Mouse (Mus musculus) stomach, embryonic 16.5 days (tissue): ENCODE measurements around the gene Scap. TPM values are rescaled to one million over a fixed set of nuclear protein-coding genes. Genes with fewer than 3 reads are reported as not detected.
"Not testable (repeated sequence)": the region's sequence is repeated elsewhere in the genome, so short reads cannot be mapped to it uniquely, and the experiment has no call there.

Experiments
- ATAC-seq: fragments of 200-750 bp; cut with Nextera tagmentation; 2 replicates; pipeline ENCODE4 v1.8.0; 2017; ENCODE audit warnings: moderate number of reproducible peaks, moderate TSS enrichment; ENCODE audit not compliant: insufficient read depth, low FRiP score
- H3K27ac ChIP-seq: fragments of 300-500 bp; sonication (generic); 2 replicates; pipeline ENCODE4 v1.5.1; 2014; ENCODE audit warnings: low read length
- H3K27me3 ChIP-seq: fragments of 300-500 bp; sonication (generic); 2 replicates; pipeline ENCODE4 v1.6.1; 2014; ENCODE audit warnings: low read length, control low read depth, mixed read lengths; ENCODE audit not compliant: control insufficient read depth, insufficient read depth
- H3K36me3 ChIP-seq: fragments of 300-500 bp; sonication (generic); 2 replicates; pipeline ENCODE4 v1.6.1; 2014; ENCODE audit warnings: low read length; ENCODE audit not compliant: control insufficient read depth, insufficient read depth
- H3K4me1 ChIP-seq: fragments of 300-500 bp; sonication (generic); 2 replicates; pipeline ENCODE4 v1.6.1; 2014; ENCODE audit warnings: low read length, control low read depth, mixed read lengths; ENCODE audit not compliant: control insufficient read depth, insufficient read depth
- H3K4me2 ChIP-seq: fragments of 300-500 bp; sonication (generic); 2 replicates; pipeline ENCODE4 v1.6.1; 2014; ENCODE audit warnings: low read depth, low read length, mixed read lengths
- H3K4me3 ChIP-seq: fragments of 300-500 bp; sonication (generic); replicated peaks from 2 replicates; pipeline ENCODE4 v1.5.1; 2014; ENCODE audit warnings: mild to moderate bottlenecking, low read length
- H3K9ac ChIP-seq: fragments of 300-500 bp; sonication (generic); 2 replicates; pipeline ENCODE4 v1.6.1; 2014; ENCODE audit warnings: low read length
- H3K9me3 ChIP-seq: fragments of 300-500 bp; sonication (generic); replicated peaks from 2 replicates; pipeline ENCODE4 v1.6.1; 2016; ENCODE audit warnings: low read length, control low read depth; ENCODE audit not compliant: control insufficient read depth
- WGBS: fragments of 180-500 bp; shearing (Covaris S2); extraction: QIAGEN DNeasy Blood & Tissue Kit; methylation state at CpG from one replicate; pipeline ENCODE4 v1.1.7; 2014; 5-methylcytosine and 5-hydroxymethylcytosine counted together
- polyA plus RNA-seq: library from polyadenylated mRNA; unstranded; fragments of >200 nt; fragmentation: Nextera tagmentation; extraction: Ambion mirVana; gene quantifications from 2 replicates; pipeline ENCODE4 v1.2.1, GENCODE M21; 2015

The Scap gene
- polyA plus RNA-seq, 1 experiment from 2014 or later: 36.1 TPM

GRCm38 (mm10) chr9:110384369-110384929 lies 51.4 kb downstream of the Scap start:
- Histone ChIP-seq H3K4me2 (no peak overlapping the region), H3K9ac (no peak overlapping the region), H3K4me1 (0 out of 2 replicates have a peak, but pooled peaks cover 3% of the 10 kb centered on the region), H3K4me3 (no peak overlapping the region), H3K27me3 (no peaks in the 10 kb centered on the region), H3K9me3 (no peaks in the 10 kb centered on the region), H3K27ac (no peak overlapping the region), H3K36me3 (peaks cover 20% of the 10 kb centered on the region)
- no peak for ATAC-seq
- 87% methylated on average over 7 of the region's 7 CpGs for WGBS

DNA sequence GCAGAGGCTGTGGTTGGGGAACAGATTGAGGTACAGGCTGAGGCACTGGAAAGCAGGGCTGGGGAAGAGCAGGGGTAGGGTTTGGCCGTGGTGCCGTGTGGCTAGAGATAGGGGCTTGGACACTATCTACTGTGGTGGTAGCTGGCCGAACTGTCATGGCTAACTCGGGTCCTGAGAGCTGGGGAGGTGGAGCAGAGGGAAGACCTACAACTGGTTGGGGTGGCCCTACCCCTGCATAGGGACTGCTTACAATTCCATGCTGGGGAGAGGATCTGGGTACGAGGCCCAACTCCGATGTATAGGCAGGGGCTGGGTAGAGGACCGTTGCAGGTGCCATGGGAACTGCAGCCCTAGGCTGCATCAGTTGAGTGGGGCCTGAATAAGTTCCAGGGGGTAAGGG lies 54.9 kb downstream of the Scap start:
- Histone ChIP-seq H3K36me3 (peaks cover 29% of the 10 kb centered on the region), H3K9ac (no peak overlapping the region), H3K4me2 (no peak overlapping the region), H3K4me3 (no peak overlapping the region), H3K27me3 (no peaks in the 10 kb centered on the region), H3K27ac (no peak overlapping the region), H3K9me3 (no peaks in the 10 kb centered on the region), H3K4me1 (no peaks in the 10 kb centered on the region)
- no peak for ATAC-seq
- WGBS: 94% methylated on average over 7 of the region's 7 CpGs

DNA sequence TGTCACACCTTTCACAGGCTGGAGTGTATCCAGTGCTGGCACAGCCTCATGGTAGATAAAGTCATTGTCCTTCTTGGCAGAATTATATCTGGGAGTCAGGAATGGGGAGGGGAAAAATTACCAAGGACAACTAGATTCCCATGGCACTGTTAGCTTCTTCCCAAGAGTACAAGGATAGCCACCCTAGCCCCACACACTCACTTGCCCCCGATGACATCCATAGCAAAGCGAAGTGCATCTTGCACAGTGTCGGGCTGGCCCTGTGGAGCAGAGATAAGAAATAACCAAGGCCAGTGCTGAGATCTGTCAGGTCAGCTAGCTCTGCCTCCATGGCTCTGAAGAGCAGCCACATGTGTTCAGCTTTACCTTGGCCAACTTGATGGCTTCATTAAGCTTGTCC lies 57.8 kb downstream of the Scap start:
- Histone ChIP-seq H3K4me1 (no peaks in the 10 kb centered on the region), H3K4me2 (no peak overlapping the region), H3K27ac (no peak overlapping the region), H3K27me3 (no peaks in the 10 kb centered on the region), H3K9ac (no peak overlapping the region), H3K9me3 (no peaks in the 10 kb centered on the region), H3K36me3 (peaks cover 26% of the 10 kb centered on the region), H3K4me3 (no peak overlapping the region)
- WGBS: 95% methylated on average over 3 of the region's 3 CpGs
- ATAC-seq: no peak

DNA sequence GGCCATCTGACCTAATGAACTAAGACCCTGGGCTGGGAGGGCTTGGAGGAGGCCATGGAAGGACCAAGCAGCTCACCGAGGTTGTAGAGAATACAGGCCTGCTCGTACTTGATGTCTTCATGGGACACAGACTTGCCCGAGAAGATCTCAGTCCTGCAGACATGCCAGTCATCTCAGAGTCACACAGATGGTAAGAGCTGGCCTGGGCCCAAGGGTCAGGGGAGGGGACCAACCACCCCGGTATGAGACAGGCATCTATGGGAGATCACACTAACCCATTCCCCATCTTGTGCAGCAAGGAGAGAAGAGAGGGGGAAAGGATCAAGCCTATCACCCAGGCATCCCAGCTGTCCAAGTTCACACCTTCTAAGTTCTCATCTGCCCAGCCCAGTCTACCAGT lies 60.2 kb downstream of the Scap start:
- H3K4me1 ChIP-seq: no peaks in the 10 kb centered on the region
- H3K36me3 ChIP-seq: peaks cover 21% of the 10 kb centered on the region
- no peaks in the 10 kb centered on the region for H3K27me3 ChIP-seq
- H3K4me2 ChIP-seq: no peak overlapping the region
- WGBS: 86% methylated on average over 4 of the region's 4 CpGs
- no peaks in the 10 kb centered on the region for H3K9me3 ChIP-seq
- H3K27ac ChIP-seq: no peak overlapping the region
- no peak overlapping the region for H3K9ac ChIP-seq
- no peak overlapping the region for H3K4me3 ChIP-seq
- no peak for ATAC-seq

- WGBS: 62% methylated on average over 5 of the region's 5 CpGs
- peaks cover 2% of the 10 kb centered on the region; the same call in 1 of the 2 replicates for H3K36me3 ChIP-seq
- ATAC-seq: peak; percentile 42; the same call in 1 of the 2 replicates
Measured at GRCm38 (mm10) chr9:110400650-110401049, 67.6 kb downstream of the Scap start.

GRCm38 (mm10) chr9:110402731-110403130 lies 69.6 kb downstream of the Scap start:
- peaks cover 16% of the 10 kb centered on the region for H3K4me1 ChIP-seq
- no peak for ATAC-seq
- H3K4me3 ChIP-seq: no peak overlapping the region
- H3K9ac ChIP-seq: no peak overlapping the region
- no peak overlapping the region for H3K27ac ChIP-seq
- no peak overlapping the region for H3K4me2 ChIP-seq
- no peaks in the 10 kb centered on the region for H3K27me3 ChIP-seq
- H3K9me3 ChIP-seq: no peaks in the 10 kb centered on the region
- WGBS: 98% methylated on average over 2 of the region's 2 CpGs
- no peaks in the 10 kb centered on the region; the same call in 1 of the 2 replicates for H3K36me3 ChIP-seq

More at GRCm38 (mm10) chr9:110400650-110401049, 67.6 kb downstream of the Scap start:
- no peaks in the 10 kb centered on the region for H3K9me3 ChIP-seq
- peaks cover 8% of the 10 kb centered on the region; the same call in 1 of the 2 replicates for H3K4me1 ChIP-seq
- no peak overlapping the region for H3K4me2 ChIP-seq
- H3K9ac ChIP-seq: no peak overlapping the region
- H3K27me3 ChIP-seq: no peaks in the 10 kb centered on the region
- H3K4me3 ChIP-seq: no peak overlapping the region
- peak overlapping the region; percentile 27; the same call in 1 of the 2 replicates for H3K27ac ChIP-seq

GRCm38 (mm10) chr9:110403240-110403639 lies 70.2 kb downstream of the Scap start:
- H3K9ac ChIP-seq, H3K27me3 ChIP-seq, H3K36me3 ChIP-seq, H3K9me3 ChIP-seq, H3K27ac ChIP-seq, ATAC-seq, H3K4me3 ChIP-seq, H3K4me2 ChIP-seq: not testable (repeated sequence)
- 86% methylated on average over 4 of the region's 4 CpGs for WGBS
- H3K4me1 ChIP-seq: peaks cover 16% of the 10 kb centered on the region

- under 1% methylated on average over 41 of the region's 41 CpGs for WGBS
- Histone ChIP-seq H3K27me3 (no peaks in the 10 kb centered on the region), H3K4me1 (peaks cover 8% of the 10 kb centered on the region), H3K4me3 (peak overlapping the region; percentile 93), H3K36me3 (no peaks in the 10 kb centered on the region), H3K9ac (peak overlapping the region; percentile 98), H3K9me3 (no peaks in the 10 kb centered on the region), H3K27ac (peak overlapping the region; percentile 89), H3K4me2 (peak overlapping the region; percentile 98)
- ATAC-seq: peak; percentile 65
Measured at GRCm38 (mm10) chr9:110407311-110408098, 74.4 kb downstream of the Scap start.

GRCm38 (mm10) chr9:110408099-110408773 lies 75.1 kb downstream of the Scap start, which contains the start of gene Ptpn23:
Gene Ptpn23 (minus strand): TSS chr9:110408213.
- Histone ChIP-seq H3K4me2 (peak within 1 kb of the TSS; percentile 98), H3K36me3 (no peaks in the 10 kb centered on the region), H3K27ac (peak within 1 kb of the TSS; percentile 89), H3K9ac (peak within 1 kb of the TSS; percentile 98), H3K27me3 (no peaks in the 10 kb centered on the region), H3K4me1 (peaks cover 8% of the 10 kb centered on the region), H3K9me3 (no peaks in the 10 kb centered on the region), H3K4me3 (peak within 1 kb of the TSS; percentile 93)
- ATAC-seq: peak; percentile 97
- under 1% methylated on average over 39 of the region's 39 CpGs for WGBS
